Mouse (Mus musculus) MN1 (cell line): ENCODE results near the gene Nid1.
"Not testable (repeated sequence)": the region's sequence is repeated elsewhere in the genome, so short reads cannot be mapped to it uniquely, and the experiment has no call there.

Source experiments
- DNase-seq: peaks from one replicate; pipeline ENCODE4 v3.0.0-alpha.2; 2016; ENCODE audit warnings: low spot score

Nid1 gene

DNA sequence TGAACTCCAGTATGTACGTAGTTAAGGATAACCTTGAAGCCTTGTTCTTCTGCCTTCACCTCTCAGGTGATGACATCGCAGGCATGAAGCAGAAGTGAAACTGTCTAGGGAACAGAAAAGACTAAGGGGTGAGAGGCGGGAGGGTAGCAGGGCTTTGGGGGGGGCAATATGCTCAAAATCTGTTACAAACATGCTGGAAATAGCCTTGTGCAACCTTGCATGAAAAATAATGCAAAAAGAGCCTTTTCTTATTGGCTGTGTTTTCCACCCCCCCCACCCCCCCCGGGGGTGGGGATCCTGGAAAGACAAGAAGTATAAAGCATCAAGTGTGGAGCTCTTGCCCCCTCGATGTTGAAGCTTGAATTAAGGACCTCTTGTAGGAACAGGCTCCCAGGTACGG lies 16.0 kb downstream of the Nid1 start:
- DNase-seq: not testable (repeated sequence)

DNA sequence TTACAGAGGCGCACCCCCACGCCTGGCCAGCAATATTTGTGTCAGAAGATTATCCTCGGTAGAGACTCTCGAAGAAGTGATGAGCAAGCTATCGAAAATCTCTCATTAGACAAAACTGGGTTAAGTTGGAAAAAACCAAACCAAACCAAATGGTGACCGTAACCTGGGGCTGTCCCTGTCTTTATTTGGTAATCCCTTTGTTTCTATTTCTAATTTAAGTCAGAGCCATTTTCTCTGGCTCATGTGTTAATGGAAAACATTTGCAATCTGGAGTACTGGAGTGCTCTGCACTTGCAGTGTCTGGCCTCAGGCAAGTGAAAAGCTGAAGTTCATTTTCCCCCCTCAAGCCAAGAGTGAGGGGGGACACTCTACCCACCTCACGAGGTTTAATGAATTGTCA lies 16.9 kb downstream of the Nid1 start:
- DNase-seq: not testable (repeated sequence)

DNA sequence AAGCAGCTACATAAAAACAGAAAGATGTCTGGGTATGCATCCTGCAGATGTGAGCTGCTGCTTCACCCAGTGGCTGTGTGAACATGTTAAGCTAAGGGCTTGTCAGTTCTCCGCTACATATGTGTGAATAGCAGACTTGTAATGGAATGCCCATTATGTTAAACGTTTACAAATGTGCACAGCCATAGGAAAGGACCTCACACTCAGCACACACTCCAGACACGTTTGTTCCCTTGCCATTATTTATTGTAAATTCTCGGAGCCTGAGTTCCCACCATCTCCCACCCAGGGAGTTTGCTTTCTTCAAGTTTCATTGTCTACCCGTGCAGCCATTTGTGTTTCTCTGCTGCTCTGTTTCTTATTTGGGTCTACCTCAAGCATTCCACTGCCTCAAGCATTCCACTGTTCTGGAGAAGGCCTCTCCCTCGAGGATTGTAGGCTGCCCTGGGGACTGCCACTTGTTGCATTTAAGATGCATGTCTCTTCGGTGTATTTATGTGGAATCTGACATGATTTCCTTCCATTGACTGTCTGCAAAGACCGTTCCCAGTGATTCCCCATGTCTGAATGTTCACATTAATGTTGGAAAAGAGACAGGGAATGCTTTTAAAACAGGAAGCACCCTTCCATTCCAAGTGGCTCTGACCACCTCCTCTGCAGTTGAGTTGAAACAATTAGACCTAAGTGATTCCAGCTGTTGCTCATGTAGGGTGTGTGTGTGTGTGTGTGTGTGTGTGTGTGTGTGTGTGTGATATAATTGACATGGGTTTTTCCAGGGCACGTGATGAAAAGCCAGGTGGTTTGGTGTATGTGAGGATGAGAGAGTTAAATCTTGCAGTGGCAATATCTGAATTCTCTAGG lies 18.5 kb downstream of the Nid1 start:
- not testable (repeated sequence) for DNase-seq

DNA sequence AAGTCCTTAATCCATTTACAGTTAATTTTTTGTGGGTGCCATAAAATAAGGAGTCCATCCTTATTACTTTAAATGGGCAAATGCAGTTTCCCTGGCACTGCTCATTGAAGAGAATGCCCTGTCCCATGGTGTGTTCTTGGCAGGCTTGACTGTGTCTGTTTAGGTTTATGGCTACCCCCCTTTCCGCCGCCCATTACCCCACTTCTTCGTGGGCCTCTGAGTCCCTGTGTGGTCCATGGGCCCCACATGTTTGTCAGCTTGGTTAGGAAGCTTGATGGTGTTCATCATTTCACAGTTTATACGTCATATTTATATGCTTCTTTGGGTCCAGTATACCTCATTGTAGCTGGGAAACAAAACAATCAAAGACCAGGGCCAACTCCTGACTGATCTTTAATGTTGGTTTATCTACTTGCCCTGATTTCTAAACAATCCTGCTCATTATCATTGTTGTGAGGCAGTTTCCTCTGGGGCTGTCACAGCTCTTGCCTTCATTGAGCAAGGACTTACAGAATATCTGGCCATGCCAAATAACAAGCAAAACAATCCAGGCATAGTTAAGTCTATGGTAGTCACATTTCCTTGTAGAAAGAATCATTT lies 20.9 kb downstream of the Nid1 start:
- no peak for DNase-seq

DNA sequence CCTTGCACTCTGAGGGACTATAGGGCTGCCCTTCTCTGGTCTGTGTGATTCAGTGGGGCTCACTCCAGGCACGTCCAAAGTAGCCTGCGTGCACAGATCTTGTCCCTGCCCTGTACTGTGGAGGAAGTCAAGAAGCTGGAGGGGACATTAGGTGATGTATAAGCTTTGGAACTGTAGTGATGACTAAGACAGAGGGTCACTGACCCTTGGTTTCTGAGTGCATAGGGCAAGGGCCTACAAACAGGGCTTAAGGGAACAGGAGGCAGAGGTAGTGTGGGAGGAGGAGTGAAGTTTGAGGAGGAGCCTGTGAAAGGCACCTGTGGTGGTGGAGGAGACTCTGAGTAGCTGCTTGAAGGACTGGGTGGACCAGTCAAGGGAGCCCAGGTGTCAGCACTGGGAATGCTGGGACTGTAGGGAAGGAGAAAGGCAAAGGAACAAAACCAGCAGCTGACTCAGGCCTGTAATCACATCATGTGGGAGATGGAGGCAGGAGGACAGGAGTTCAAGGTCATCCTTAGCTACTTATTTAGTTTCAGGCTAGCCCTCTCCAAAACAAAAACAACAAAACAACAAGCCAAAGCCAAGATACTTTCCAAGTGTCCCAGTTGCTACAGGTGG lies 23.3 kb downstream of the Nid1 start:
- DNase-seq: no peak

DNA sequence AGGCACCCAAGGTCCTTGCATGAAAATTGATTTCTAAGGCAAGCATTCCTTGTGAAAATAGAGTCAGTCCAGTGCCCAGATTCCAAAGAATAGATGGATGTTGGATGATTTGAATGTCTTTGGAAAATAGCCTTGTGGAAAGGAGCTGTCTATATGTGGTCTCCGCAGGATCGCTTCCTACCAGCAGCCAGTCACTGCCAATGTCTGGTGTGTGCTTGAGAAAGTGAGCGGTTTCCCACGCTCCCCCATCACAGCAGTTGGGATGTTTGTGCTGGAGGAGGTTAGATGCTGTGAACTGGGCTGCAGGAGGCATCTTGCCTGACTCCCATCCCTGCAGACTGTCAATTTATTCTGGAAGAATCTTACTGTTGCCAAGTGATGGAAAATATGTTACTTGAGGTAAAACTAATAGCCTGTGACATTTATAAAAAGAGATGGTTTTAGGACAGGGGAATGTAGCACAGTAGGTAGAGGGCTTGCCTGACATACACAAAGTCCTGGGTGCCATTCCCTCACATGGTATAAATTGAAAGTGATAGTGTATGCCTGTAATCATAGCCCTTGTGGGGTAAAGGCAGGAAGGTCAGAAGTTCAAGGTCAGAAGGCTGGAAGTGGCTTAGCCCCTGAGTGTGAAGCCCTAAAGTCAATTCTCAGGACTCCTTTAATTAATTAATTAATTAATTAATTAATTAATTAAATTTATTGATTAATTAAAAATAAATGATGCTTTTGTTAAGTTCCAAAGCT lies 24.3 kb downstream of the Nid1 start:
- no peak for DNase-seq

DNA sequence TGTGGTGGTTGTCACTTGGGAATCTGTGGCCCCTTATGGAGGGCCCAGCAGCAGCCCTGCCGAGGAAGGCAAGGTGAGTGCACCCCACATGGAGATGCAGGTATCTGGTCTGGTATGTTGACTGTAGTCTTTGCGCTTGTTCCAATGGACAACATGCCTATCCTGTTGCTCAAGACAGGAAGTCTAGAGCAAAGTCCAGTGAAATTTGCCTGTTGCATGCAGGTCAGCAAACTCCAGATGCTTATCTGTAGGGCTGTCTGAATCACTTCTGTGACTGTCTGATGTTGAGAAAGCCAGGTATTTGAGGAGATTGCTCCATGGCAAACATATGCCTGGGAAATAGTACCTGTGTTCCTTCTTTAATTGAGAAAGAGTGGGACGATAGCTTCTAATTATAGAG lies 26.6 kb downstream of the Nid1 start:
- DNase-seq: no peak

DNA sequence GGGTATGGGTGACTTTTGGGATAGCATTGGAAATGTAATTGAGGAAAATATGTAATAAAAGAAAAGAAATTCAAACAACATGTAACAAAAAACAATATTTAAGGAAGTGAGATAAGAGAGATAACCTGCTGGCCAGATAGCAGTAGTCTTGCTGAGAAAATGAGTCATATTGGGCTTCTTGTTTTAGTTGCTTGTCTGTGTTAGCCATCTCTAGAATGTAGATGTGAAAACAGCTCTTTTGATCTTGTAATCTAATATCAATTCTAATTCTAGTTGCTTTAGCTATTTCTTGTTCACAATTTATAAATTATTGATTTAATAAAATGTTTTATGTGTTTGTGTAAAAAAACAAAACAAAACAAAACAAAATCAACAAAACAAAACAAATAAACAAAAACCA lies 29.9 kb downstream of the Nid1 start:
- DNase-seq: not testable (repeated sequence)

DNA sequence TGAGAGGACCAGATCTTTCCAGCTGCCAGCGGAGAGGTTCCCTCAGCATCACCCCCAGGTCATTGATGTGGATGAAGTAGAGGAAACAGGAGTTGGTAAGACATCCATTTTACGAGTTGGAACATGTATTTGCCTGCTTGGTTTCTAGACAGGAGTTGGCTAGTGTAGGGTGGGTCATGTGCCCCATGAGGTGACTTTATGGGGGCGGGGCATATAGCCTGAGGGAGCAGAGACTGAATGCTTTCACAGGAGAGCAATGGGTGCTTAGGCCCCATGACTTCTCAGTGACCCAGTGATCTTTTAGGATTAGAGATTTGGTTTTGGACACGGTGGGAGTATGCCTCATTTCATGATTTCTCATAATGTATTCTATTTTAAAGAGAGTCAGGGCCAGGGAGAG lies 31.2 kb downstream of the Nid1 start:
- DNase-seq: no peak

DNA sequence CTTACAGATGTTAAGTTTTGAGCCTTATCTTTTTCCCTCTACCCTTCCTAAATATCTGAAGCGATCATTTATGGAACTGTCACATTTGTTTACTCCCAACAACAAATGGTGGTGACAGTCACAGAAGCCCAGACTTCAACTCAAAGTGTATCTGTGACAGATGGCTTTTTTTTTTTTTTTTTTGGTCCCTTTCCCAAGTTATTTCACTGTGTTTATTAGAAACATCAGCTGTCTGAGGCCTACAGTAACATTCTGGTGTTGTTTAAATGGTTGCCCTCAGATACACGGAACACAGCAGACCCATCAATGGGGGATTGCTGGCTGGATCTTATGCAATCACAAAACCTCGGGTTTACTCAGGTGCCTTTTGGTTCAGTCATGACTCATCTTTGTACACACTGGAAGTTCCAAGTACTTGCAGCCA lies 34.0 kb downstream of the Nid1 start:
- no peak for DNase-seq

DNA sequence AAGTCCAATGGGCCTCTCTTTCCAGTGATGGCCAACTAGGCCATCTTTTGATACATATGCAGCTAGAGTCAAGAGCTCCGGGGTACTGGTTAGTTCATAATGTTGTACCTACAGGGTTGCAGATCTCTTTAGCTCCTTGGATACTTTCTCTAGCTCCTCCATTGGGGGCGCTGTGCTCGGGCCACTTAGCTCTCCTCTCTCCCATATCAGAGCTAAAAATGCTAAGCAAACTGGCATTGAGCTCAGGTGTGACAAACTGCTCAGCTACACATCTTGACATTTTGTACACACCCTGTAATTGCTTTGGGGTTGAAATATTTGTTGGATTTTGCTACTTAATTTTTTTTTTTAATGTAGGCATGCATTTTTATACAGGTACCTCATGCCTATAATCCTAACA lies 37.1 kb downstream of the Nid1 start:
- DNase-seq: not testable (repeated sequence)

DNA sequence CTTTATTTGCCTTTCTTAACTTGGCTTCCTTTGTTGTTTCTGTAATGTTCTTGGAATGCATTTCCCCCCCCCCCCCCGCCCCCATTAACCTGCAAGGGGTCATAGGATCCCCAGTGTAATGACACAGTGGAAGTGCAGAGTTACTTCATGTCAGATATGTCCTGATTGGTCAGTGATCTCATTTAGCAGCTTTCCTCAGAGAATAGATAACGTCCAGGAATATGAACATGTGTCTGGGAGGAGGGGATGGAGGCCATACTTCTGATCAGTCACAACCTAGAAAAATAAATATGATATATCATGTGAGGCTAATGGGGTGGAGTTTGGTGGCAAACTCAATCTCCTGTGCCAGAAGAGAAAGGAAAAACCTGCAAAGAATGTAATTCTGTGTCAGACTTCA lies 37.6 kb downstream of the Nid1 start:
- DNase-seq: no peak

DNA sequence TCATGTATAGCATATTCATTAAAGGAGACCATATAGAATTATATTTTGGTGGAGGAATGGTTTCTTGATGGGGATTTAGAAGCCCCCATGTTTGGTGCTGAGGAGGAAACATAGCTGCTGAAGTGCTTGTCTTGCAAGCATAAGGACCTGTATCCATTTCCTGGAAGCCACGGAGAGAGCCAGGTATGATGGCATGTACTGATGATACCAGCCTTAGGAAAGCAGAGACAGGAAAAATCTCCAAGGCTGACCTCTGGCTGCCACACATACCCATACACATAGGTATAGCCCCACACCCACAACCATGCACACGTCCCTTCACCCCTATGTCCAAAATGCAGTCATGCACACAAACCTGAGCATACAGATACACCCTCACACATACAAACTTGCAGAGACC lies 39.2 kb downstream of the Nid1 start:
- no peak for DNase-seq

DNA sequence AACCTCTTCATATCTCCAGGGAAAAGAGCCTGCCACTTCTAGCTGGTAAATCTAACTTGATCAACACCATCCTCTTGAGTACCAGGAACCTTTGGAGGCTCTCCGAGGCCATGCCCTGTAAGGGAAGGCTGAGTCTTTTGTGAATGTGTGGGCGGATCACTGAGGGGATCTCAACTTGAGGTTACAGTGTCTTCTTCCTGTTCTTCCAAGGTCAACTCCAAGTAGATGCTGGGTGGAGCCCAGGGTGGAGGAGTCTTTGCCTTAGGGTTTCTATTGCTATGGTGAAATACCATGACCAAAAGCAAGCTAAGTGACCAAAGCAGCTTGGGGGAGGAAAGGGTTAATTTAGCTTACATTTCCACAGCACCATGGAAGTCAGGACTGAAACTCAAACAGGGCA lies 39.7 kb downstream of the Nid1 start:
- DNase-seq: no peak

DNA sequence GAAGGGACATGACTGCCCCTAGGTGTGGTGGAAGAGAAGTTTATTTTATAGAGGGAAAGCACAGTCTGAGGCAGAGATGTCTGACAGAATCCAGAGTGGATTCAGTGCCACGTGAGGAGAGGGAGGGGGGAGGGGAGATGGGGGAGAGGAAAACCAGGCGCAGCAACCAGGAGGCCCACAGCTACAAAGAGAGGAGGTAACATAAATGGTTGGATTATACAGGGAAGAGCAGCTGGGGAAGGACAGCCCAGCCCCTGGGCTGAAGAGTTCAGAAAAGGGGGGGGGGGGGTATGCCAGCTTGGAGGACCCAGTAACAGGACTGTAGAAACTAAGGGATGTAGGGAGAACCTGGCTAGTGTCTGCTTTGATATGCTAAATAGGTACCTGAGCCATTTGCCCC lies 42.6 kb downstream of the Nid1 start:
- DNase-seq: peak; percentile 15

DNA sequence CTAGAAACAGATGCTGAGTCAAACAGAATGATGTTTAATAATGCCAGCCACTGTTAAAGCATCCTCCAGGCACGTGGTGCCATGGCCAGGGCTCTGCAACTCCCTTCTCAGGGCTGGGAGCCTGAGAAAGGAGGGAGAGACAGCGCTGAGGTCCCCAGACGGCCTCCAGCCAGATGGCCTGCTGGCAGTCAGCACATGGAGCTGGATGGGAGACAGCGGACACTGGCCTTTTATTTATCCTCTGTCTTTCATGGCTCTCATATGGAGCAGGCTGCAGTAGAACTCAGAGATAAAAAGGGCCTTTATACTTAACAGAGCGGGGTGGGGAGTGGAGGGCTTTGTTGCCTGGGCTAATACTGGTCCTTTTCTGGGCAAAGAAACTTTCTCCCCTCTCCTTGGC lies 43.7 kb downstream of the Nid1 start:
- peak; percentile 76 for DNase-seq

DNA sequence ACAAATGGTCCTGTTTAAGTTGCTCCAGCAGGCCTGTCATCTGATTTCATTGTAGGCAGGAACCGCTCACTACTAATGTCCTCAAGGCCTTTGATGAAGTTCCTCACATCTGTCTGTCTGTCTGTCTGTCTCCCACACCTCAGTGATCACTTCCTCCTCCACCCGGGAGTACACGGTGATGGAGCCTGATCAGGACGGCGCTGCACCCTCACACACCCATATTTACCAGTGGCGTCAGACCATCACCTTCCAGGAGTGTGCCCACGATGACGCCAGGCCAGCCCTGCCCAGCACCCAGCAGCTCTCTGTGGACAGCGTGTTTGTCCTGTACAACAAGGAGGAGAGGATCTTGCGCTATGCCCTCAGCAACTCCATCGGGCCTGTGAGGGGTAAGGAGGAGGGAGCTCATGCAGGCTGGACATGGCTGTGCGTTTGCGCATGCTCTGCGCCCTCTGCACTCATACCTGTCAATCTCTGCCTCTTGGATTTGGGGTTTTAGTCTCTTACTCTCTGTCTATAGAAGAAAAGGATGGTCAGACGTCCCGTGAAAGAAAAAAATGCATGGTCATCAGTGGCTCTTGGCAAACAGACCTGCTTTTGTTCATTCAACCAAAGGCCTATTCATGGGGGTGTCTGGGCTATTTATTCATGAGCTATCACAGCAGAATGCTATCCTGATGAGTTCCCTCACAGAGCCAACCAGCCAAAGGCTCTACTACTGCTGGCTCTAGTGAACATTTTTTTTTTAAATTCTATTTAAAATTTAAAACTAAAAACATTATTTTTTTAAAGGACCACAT lies 44.7 kb downstream of the Nid1 start:
- DNase-seq: no peak

DNA sequence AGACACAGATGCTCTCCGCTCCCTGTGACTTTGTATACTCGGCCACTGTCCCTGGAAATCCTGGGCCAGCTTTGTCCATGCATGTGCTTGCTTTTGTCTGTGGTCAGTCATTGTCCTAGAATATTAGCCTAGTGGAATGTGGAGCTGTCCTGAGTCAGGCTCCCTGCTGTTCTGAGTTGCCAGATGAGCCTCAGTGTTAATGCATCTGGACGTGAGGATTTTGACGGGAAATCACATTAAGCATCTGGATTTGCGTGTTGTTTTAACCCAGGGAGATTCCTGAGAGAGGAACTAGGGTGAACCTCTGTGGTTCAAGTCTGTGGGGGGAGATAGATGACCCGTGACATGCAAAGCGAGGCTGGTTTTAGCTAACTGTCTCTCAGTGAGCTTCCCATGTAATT lies 47.0 kb downstream of the Nid1 start:
- DNase-seq: peak; percentile 28

DNA sequence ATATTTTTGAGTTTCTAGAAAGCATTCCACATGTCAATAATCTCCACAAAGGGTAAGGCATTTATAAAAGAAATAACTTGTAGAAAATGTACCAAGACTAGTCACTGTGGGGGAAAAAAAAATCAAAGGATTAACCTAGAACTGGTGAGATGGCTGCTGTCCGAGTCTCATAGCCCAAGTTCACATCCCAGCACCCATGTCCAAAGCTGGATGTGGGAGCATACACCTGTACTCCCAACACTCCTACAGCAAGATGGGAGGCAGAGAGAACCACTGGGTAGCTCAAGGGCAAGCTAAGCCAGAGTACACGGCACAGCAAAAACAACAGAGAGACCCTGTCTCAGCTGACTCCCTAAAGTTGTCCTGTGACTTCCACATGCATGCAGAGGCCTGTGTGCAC lies 47.5 kb downstream of the Nid1 start:
- DNase-seq: no peak

DNA sequence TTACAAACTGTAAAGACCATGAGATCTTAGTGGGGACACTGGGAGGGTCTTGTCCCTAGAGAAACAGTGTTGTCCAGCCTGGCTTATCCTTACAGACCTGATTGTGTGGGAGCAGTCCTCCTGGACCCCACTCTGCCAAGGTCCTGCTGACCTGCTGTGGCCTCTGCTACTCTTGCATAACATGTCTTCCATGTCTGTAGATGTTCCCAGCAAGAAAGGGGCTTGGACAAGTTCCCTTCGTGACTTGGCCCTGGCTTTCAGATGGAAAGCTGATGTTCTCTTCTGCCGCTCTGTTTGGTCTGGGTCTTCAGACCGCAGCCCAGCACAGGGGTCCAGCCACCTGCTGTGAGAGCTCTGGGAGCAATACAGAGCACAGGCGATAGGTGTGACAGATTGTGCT lies 48.3 kb downstream of the Nid1 start:
- no peak for DNase-seq

DNA sequence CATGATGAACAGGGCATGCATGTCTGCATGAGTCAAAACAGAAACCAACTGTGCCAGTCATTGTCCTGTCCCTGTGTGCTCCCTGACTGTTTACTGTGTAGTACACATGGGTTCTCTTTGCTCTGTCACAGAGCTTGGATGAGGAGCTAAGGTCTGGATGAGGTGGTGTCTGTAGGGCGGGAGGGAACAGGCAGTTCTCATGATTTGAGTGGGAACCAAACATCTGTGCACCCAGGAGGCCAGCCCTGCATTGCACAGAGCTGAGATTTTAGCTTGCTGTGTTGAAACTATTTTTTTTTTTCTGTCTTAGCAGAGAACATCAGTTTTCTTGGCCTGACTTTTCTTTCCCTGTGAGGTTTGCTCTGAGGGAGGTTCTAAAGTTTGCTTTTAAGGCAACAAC lies 50.5 kb downstream of the Nid1 start:
- DNase-seq: no peak

DNA sequence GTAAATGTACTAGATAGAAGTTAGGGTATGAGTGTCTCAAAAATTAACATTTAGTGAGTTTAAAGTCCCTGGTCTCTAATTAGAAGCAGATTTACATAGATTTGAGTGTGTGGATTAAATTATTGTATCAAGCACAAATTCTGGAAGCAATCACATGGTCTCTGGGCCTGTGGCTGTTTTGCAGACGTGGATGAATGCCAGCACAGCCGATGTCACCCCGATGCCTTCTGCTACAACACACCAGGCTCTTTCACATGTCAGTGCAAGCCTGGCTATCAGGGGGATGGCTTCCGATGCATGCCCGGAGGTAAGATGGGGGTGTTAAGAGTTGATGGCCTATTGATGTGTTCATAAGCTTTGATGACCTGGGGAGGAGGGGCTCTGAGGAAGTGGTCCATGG lies 52.5 kb downstream of the Nid1 start:
- peak; percentile 18 for DNase-seq
